Mouse (Mus musculus) yolk sac, embryonic 10.5 days (tissue): Measurements from ENCODE around the gene Zfp455.
"Not testable (repeated sequence)": the region's sequence is repeated elsewhere in the genome, so short reads cannot be mapped to it uniquely, and the experiment has no call there.

ENCODE experiments used
- DNase-seq: peaks from one replicate; pipeline ENCODE4 v3.0.0-alpha.2; 2017; ENCODE audit warnings: low spot score

The Zfp455 gene

GRCm38 (mm10) chr13:67194340-67194894, at the start of gene Zfp455:
Gene Zfp455 (plus strand): TSS chr13:67194506.
- peak; percentile 76 for DNase-seq

- DNase-seq: not testable (repeated sequence)
Observed at GRCm38 (mm10) chr13:67166122-67166521, 28.2 kb upstream of the Zfp455 start.

GRCm38 (mm10) chr13:67172991-67173722, 21.1 kb upstream of the Zfp455 start, which contains the start of gene Rsl1:
Gene Rsl1 (plus strand): TSS chr13:67173182.
- DNase-seq: peak; percentile 85

GRCm38 (mm10) chr13:67173723-67174055, 20.6 kb upstream of the Zfp455 start:
- DNase-seq: no peak

- no peak for DNase-seq
Observed at GRCm38 (mm10) chr13:67201656-67202055, 7.3 kb downstream of the Zfp455 start.

GRCm38 (mm10) chr13:67214015-67214607, 19.8 kb downstream of the Zfp455 start:
- DNase-seq: no peak
